Mouse (Mus musculus) CH12.LX (cell line): Measurements from ENCODE around the gene Samd4b. TPM values are rescaled to one million over a fixed set of nuclear protein-coding genes. Genes with fewer than 3 reads are reported as not detected.

Experiments
- DNase-seq: peaks from one replicate; pipeline ENCODE4 v3.0.0-alpha.2; 2013; ENCODE audit errors: extremely low read depth
- H3K27ac ChIP-seq: 2 replicates; pipeline ENCODE4 v1.5.1; 2012; ENCODE audit warnings: low read depth, mild to moderate bottlenecking, control low read depth, moderate library complexity; ENCODE audit not compliant: insufficient read depth
- H3K27me3 ChIP-seq: replicated peaks from 2 replicates; pipeline ENCODE3; 2012; ENCODE audit warnings: inconsistent platforms
- H3K36me3 ChIP-seq, 2 experiments: replicated peaks in 1 of 2; 2 replicates each; pipeline versions ENCODE3 to v1.6.1; 2012; ENCODE audit warnings: inconsistent platforms in 1 of 2, low read length in 1 of 2, mild to moderate bottlenecking in 1 of 2, mixed read lengths in 1 of 2, moderate library complexity in 1 of 2; ENCODE audit not compliant: control insufficient read depth in 1 of 2, insufficient read depth in 1 of 2
- H3K4me1 ChIP-seq, 2 experiments: 2 replicates each; pipeline ENCODE4 v1.6.1; 2012; ENCODE audit warnings: inconsistent platforms in 1 of 2, moderate library complexity in 1 of 2; ENCODE audit not compliant: insufficient read depth in 2 of 2, control insufficient read depth in 1 of 2
- H3K4me2 ChIP-seq: 2 replicates; pipeline ENCODE4 v1.6.1; 2012; ENCODE audit warnings: low read depth, mild to moderate bottlenecking, control low read depth; ENCODE audit not compliant: poor library complexity, insufficient read depth, severe bottlenecking
- H3K4me3 ChIP-seq, 3 experiments: fragments of 150-350 bp in 1 of 3; sonication (generic) in 1 of 3; replicated peaks in 1 of 3; 2 replicates each; pipeline versions ENCODE3 to v1.5.1; 2011 to 2012; ENCODE audit warnings: low read depth in 2 of 3, low read length in 2 of 3, mild to moderate bottlenecking in 2 of 3, moderate library complexity in 2 of 3, control low read depth in 1 of 3, improper control_type of control experiment in 1 of 3, inconsistent platforms in 1 of 3, mixed read lengths in 1 of 3; ENCODE audit not compliant: poor library complexity in 1 of 3
- H3K79me2 ChIP-seq: replicated peaks from 2 replicates; pipeline ENCODE4 v1.6.1; 2012; ENCODE audit warnings: mild to moderate bottlenecking, moderate library complexity; ENCODE audit not compliant: control insufficient read depth, poor library complexity, insufficient read depth, severe bottlenecking; ENCODE audit errors: extremely low read depth
- H3K9ac ChIP-seq: 2 replicates; pipeline ENCODE4 v1.6.1; 2012; ENCODE audit warnings: low read depth, mild to moderate bottlenecking, control low read depth, moderate library complexity; ENCODE audit not compliant: insufficient read depth
- H3K9me3 ChIP-seq: replicated peaks from 2 replicates; pipeline ENCODE3; 2012; ENCODE audit warnings: low read length, inconsistent platforms, mixed read lengths
- BHLHE40 ChIP-seq: IDR thresholded peaks from 2 replicates; pipeline ENCODE4 v1.6.1; 2011; ENCODE audit warnings: mild to moderate bottlenecking, low read depth, low read length, improper control_type of control experiment
- CHD1 ChIP-seq: IDR thresholded peaks from 2 replicates; pipeline ENCODE4 v1.6.1; 2012; ENCODE audit warnings: low read depth, low read length, improper control_type of control experiment, inconsistent platforms
- CHD2 ChIP-seq: IDR thresholded peaks from 2 replicates; pipeline ENCODE4 v1.6.1; 2011; ENCODE audit warnings: low read length, improper control_type of control experiment
- E2F4 ChIP-seq: IDR thresholded peaks from 2 replicates; pipeline ENCODE4 v1.6.1; 2011; ENCODE audit warnings: low read depth, low read length, improper control_type of control experiment; ENCODE audit not compliant: insufficient replicate concordance
- ELF1 ChIP-seq: IDR thresholded peaks from 2 replicates; pipeline ENCODE4 v1.6.1; 2014; ENCODE audit warnings: low read depth, mild to moderate bottlenecking, inconsistent platforms, low read length, improper control_type of control experiment
- EP300 ChIP-seq: IDR thresholded peaks from 2 replicates; pipeline ENCODE4 v1.6.1; 2011; ENCODE audit warnings: low read length, improper control_type of control experiment
- ETS1 ChIP-seq: conservative IDR thresholded peaks from 2 replicates; pipeline ENCODE4 v1.6.1; 2012; ENCODE audit warnings: low read depth, mild to moderate bottlenecking, inconsistent platforms, low read length, improper control_type of control experiment, moderate library complexity
- HCFC1 ChIP-seq: IDR thresholded peaks from 2 replicates; pipeline ENCODE4 v1.6.1; 2012; ENCODE audit warnings: low read depth, mild to moderate bottlenecking, inconsistent platforms, low read length, improper control_type of control experiment
- IRF4 ChIP-seq: IDR thresholded peaks from 2 replicates; pipeline ENCODE4 v1.6.1; 2014; ENCODE audit warnings: low read depth, mild to moderate bottlenecking, inconsistent platforms, low read length, improper control_type of control experiment
- JUND ChIP-seq: conservative IDR thresholded peaks from 2 replicates; pipeline ENCODE4 v1.6.1; 2011; ENCODE audit warnings: low read depth, low read length, improper control_type of control experiment
- MAFK ChIP-seq: IDR thresholded peaks from 2 replicates; pipeline ENCODE4 v1.6.1; 2011; ENCODE audit warnings: low read length, improper control_type of control experiment; ENCODE audit not compliant: insufficient replicate concordance
- MAZ ChIP-seq: IDR thresholded peaks from 2 replicates; pipeline ENCODE4 v1.6.1; 2012; ENCODE audit warnings: low read depth, mild to moderate bottlenecking, inconsistent platforms, low read length, improper control_type of control experiment, moderate library complexity
- MEF2A ChIP-seq: IDR thresholded peaks from 2 replicates; pipeline ENCODE4 v1.6.1; 2014; ENCODE audit warnings: low read depth, mild to moderate bottlenecking, inconsistent platforms, low read length, improper control_type of control experiment, borderline replicate concordance
- MXI1 ChIP-seq: IDR thresholded peaks from 2 replicates; pipeline ENCODE4 v1.6.1; 2011; ENCODE audit warnings: mild to moderate bottlenecking, low read depth, low read length, improper control_type of control experiment
- NELFE ChIP-seq: IDR thresholded peaks from 2 replicates; pipeline ENCODE4 v1.6.1; 2011; ENCODE audit warnings: low read depth, low read length, improper control_type of control experiment
- PAX5 ChIP-seq: IDR thresholded peaks from 2 replicates; pipeline ENCODE4 v1.6.1; 2012; ENCODE audit warnings: low read length, inconsistent platforms, mixed read lengths
- POLR2A ChIP-seq: IDR thresholded peaks from 2 replicates; pipeline ENCODE4 v1.6.1; 2011; ENCODE audit warnings: low read depth, mild to moderate bottlenecking, improper control_type of control experiment, low read length
- RCOR1 ChIP-seq: conservative IDR thresholded peaks from 2 replicates; pipeline ENCODE4 v1.6.1; 2012; ENCODE audit warnings: low read depth, mild to moderate bottlenecking, inconsistent platforms, low read length, improper control_type of control experiment
- SIN3A ChIP-seq: IDR thresholded peaks from 2 replicates; pipeline ENCODE4 v1.6.1; 2012; ENCODE audit warnings: low read length, improper control_type of control experiment, inconsistent platforms
- SMC3 ChIP-seq: IDR thresholded peaks from 2 replicates; pipeline ENCODE4 v1.6.1; 2011; ENCODE audit warnings: low read depth, low read length, improper control_type of control experiment
- TBP ChIP-seq: conservative IDR thresholded peaks from 2 replicates; pipeline ENCODE4 v1.6.1; 2011; ENCODE audit warnings: low read depth, low read length, improper control_type of control experiment
- UBTF ChIP-seq: IDR thresholded peaks from 2 replicates; pipeline ENCODE4 v1.6.1; 2012; ENCODE audit warnings: low read depth, mild to moderate bottlenecking, inconsistent platforms, low read length, improper control_type of control experiment, moderate library complexity
- USF1 ChIP-seq: IDR thresholded peaks from 2 replicates; pipeline ENCODE4 v1.6.1; 2014; ENCODE audit warnings: low read depth, mild to moderate bottlenecking, inconsistent platforms, low read length, improper control_type of control experiment
- ZC3H11A ChIP-seq: IDR thresholded peaks from 2 replicates; pipeline ENCODE4 v1.6.1; 2012; ENCODE audit warnings: low read depth, mild to moderate bottlenecking, inconsistent platforms, low read length, improper control_type of control experiment
- ZMIZ1 ChIP-seq: IDR thresholded peaks from 2 replicates; pipeline ENCODE4 v1.6.1; 2012; ENCODE audit warnings: low read depth, mild to moderate bottlenecking, inconsistent platforms, low read length, improper control_type of control experiment
- ZNF384 ChIP-seq: IDR thresholded peaks from 2 replicates; pipeline ENCODE4 v1.6.1; 2012; ENCODE audit warnings: low read depth, low read length, improper control_type of control experiment, inconsistent platforms
- dilution Hi-C: fragments of 300-500 bp; cut with MboI; formaldehyde crosslinking; loops from 2 replicates; pipeline ENCODE4 v1.14.3; 2020; ENCODE audit warnings: low sequenced_read_pairs; ENCODE audit not compliant: extremely low pct_unique_long_range_greater_than_20kb, extremely low pct_ligation_motif_present
- in situ Hi-C: fragments of 300-500 bp; cut with MboI; formaldehyde crosslinking; loops from 3 replicates; pipeline ENCODE4 v1.14.3; 2019; ENCODE audit warnings: low sequenced_read_pairs, low pct_ligation_motif_present, low pct_unique_long_range_greater_than_20kb, mixed read lengths
- polyA plus RNA-seq: library from polyadenylated mRNA; unstranded; fragments of >175 nt; gene quantifications from 2 replicates; pipeline ENCODE4 v1.2.1, GENCODE M21; 2012; ENCODE audit warnings: low read depth; ENCODE audit not compliant: insufficient read length
- total RNA-seq, 2 experiments: library from RNA; depleted of rRNA; stranded (reverse); fragments of 300-350 nt in 1 of 2; fragments of >200 nt in 1 of 2; gene quantifications; 2 replicates each; pipeline ENCODE4 v1.2.3; 2012 to 2014

Gene Samd4b
- total and polyA plus RNA-seq, 3 experiments, result 3.7 to 24.6 (median 10.0) TPM

DNA sequence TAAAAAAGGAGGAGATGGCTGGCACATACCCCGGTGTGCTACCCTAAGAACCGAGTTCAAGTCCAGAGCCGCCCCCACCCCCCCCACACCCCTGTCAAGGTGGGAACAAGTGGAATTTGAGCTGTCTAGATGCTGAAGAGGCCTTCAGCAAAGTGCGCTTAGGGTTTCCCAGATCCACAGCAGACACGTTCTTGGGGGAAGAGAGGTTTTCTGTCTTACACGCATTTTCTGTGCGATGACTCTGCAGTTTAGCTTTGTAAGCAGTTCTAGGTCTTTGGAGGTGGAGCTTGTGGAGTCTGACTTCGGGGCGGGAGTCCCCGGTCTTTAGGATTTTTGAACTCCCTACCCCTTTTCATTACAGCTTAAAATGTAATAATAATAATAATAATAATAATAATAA lies 33.1 kb upstream of the Samd4b start, which contains the start of gene Acp7:
TSS of gene Acp7 (minus strand) at position 260 of the 400 bp plus-strand sequence.
- in situ Hi-C loops, result no loop called here
- H3K36me3 ChIP-seq, result no peaks in the 10 kb centered on the region
- H3K4me2 ChIP-seq, result no peak within 1 kb of the TSS
- no peak for DNase-seq
- dilution Hi-C loops, result no loop called here
- H3K9me3 ChIP-seq, result no peaks in the 10 kb centered on the region
- no peak within 1 kb of the TSS for H3K27ac ChIP-seq
- TF ChIP-seq CHD1, result no peak
- TF ChIP-seq MXI1, result no peak
- no peak for TF ChIP-seq CHD2
- TF ChIP-seq ZC3H11A, result no peak
- TF ChIP-seq MEF2A, result no peak
- no peak for TF ChIP-seq HCFC1
- TF ChIP-seq ELF1, result no peak
- no peak for TF ChIP-seq JUND
- TF ChIP-seq RCOR1, result no peak
- no peak for TF ChIP-seq PAX5
- TF ChIP-seq UBTF, result no peak
- TF ChIP-seq BHLHE40, result no peak
- no peak for TF ChIP-seq E2F4
- TF ChIP-seq SIN3A, result no peak
- H3K9ac ChIP-seq, result no peak within 1 kb of the TSS
- peaks cover 9% of the 10 kb centered on the region for H3K27me3 ChIP-seq
- no peaks in the 10 kb centered on the region for H3K79me2 ChIP-seq
- no peaks in the 10 kb centered on the region for H3K4me1 ChIP-seq
- H3K4me3 ChIP-seq, result no peak within 1 kb of the TSS

DNA sequence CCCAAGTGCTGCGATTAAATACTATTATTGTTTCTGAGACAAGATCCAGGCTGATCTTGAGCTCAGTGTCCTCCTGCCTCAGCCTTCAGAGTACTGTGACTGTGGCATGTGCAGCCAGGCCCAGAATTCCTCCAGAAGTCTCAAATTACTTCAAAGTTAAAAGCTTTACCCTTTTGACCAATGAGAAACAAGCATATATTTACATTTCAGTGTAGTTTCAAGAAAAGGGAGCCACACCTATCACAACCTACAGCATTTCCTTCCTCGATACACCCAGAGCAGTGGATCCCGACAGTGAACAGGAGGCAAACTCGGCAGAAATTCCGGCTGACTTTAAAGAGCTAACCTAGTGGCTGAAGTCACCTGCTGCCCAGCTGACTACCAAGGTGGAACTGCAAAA lies 26.8 kb upstream of the Samd4b start:
- H3K4me3 ChIP-seq, result no peak overlapping the region
- no peak overlapping the region for H3K4me2 ChIP-seq
- no peak for DNase-seq
- H3K79me2 ChIP-seq, result no peaks in the 10 kb centered on the region
- no peak overlapping the region for H3K27ac ChIP-seq
- H3K36me3 ChIP-seq, result no peaks in the 10 kb centered on the region
- dilution Hi-C loops, result no loop called here
- no peak for TF ChIP-seq ZNF384
- TF ChIP-seq ETS1, result no peak
- no peak for TF ChIP-seq SMC3
- no peak for TF ChIP-seq HCFC1
- no peak for TF ChIP-seq CHD2
- TF ChIP-seq EP300, result no peak
- no peak for TF ChIP-seq IRF4
- TF ChIP-seq CHD1, result no peak
- no peak for TF ChIP-seq MAZ
- TF ChIP-seq ZC3H11A, result no peak
- TF ChIP-seq SIN3A, result no peak
- no peak for TF ChIP-seq PAX5
- no peak for TF ChIP-seq MAFK
- TF ChIP-seq E2F4, result no peak
- no peak for TF ChIP-seq TBP
- no peak for TF ChIP-seq POLR2A
- no peak for TF ChIP-seq ZMIZ1
- TF ChIP-seq NELFE, result no peak
- no peak for TF ChIP-seq USF1
- no peaks in the 10 kb centered on the region for H3K4me1 ChIP-seq
- H3K9ac ChIP-seq, result no peak overlapping the region
- H3K27me3 ChIP-seq, result peaks cover 31% of the 10 kb centered on the region
- in situ Hi-C loops, result no loop called here
- H3K9me3 ChIP-seq, result no peaks in the 10 kb centered on the region
